Mouse (Mus musculus) liver, embryonic 14.5 days (tissue): Measurements from ENCODE around the gene D230025D16Rik.

Source experiments
- CTCF ChIP-seq: IDR thresholded peaks from 2 replicates; pipeline ENCODE4 v1.5.1; 2016; ENCODE audit warnings: antibody characterized with exemption, low read depth, control low read depth
- EP300 ChIP-seq: IDR thresholded peaks from 2 replicates; pipeline ENCODE4 v1.6.1; 2016; ENCODE audit warnings: antibody characterized with exemption, low read depth

DNA sequence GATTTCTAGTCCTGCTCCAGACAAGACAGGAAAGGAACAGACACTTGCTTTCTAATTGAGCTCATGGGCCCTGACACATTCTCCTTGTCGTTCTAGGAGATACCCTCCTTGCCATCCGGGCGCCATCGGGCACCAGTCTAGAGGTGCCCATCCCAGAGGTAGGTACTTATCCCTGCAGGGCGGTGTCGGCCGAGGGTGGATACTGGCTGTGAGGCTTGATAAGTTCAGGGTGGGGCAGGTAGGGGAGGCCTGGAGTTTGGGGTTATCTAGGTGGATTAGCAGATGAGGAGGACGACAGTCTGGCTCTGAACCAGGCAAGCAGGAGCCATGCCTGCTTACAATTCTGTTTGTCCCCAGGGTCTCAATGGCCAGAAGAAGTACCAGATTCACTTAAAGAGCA, 75.0 kb downstream of the D230025D16Rik start:
- TF ChIP-seq CTCF (no peak), EP300 (peak; percentile 91)
